Mouse (Mus musculus): Measurements from ENCODE around the gene Rrp15.

Gene Rrp15

GRCm38 (mm10) chr1:186673166-186673565 is 76.0 kb downstream of the Rrp15 start:
- DNase-seq (ENCODE audit: low spot score) = no peak

Measured in embryo, embryonic 10.5 days (tissue).